Mouse (Mus musculus) urinary bladder, postnatal 36 days (tissue): ENCODE measurements around the gene Cylc2.

Experiments used
- DNase-seq, 2 experiments: peaks; one replicate each; pipeline ENCODE4 v3.0.0; 2022; ENCODE audit warnings: low spot score in 2 of 2, mixed read lengths in 1 of 2

Cylc2 gene

GRCm38 (mm10) chr4:51216378-51216777 lies at the start of gene Cylc2:
TSS of gene Cylc2 (plus strand) at chr4:51216678.
- no peak for DNase-seq
